Mouse (Mus musculus): ENCODE measurements at regions not wholly inside any gene's neighbourhood (a gene's known extent, or its start where the extent isn't known, plus 50 kb on each side); places are given as distances from the start of the nearest gene placed in this dataset.

- WGBS, result 42% methylated on average over 8 of the region's 8 CpGs
- Histone ChIP-seq H3K4me3 (no peak overlapping the region), H3K4me1 (peaks cover 4% of the 10 kb centered on the region; the same call in 1 of the 2 replicates), H3K27me3 (no peaks in the 10 kb centered on the region), H3K36me3 (no peaks in the 10 kb centered on the region), H3K9me3 (replicated peaks) (no peaks in the 10 kb centered on the region), H3K4me2 (replicated peaks) (no peak overlapping the region), H3K9ac (no peak overlapping the region), H3K27ac (no peak overlapping the region)
- ATAC-seq (ENCODE audit: low FRiP score), result no peak
These were observed 184.1 kb downstream of the 1500009L16Rik start for GRCm38 (mm10) chr10:83906751-83907150.

- H3K27me3 ChIP-seq, result no peaks in the 10 kb centered on the region
- ATAC-seq (ENCODE audit: low FRiP score), result no peak
- peaks cover 21% of the 10 kb centered on the region for H3K4me1 ChIP-seq
- WGBS, result 89% methylated on average over 10 of the region's 10 CpGs
- H3K9me3 ChIP-seq (replicated peaks), result no peaks in the 10 kb centered on the region
- no peak overlapping the region for H3K4me2 ChIP-seq (replicated peaks)
- H3K9ac ChIP-seq, result no peak overlapping the region
- H3K36me3 ChIP-seq, result no peaks in the 10 kb centered on the region
- no peak overlapping the region for H3K27ac ChIP-seq
- no peak overlapping the region for H3K4me3 ChIP-seq
These were observed 188.1 kb downstream of the 1500009L16Rik start for GRCm38 (mm10) chr10:83910649-83911370.

GRCm38 (mm10) chr10:83914401-83915132 lies 191.9 kb downstream of the 1500009L16Rik start:
- no peak overlapping the region for H3K4me3 ChIP-seq
- WGBS, result 29% methylated on average over 12 of the region's 12 CpGs
- no peaks in the 10 kb centered on the region for H3K36me3 ChIP-seq
- H3K27ac ChIP-seq, result peak overlapping the region; percentile 75
- 0 out of 2 replicates have a peak overlapping the region, but pooled peaks have one; percentile 8 for H3K4me2 ChIP-seq (replicated peaks)
- no peak overlapping the region for H3K9ac ChIP-seq
- H3K9me3 ChIP-seq (replicated peaks), result 0 out of 2 replicates have a peak, but pooled peaks cover 4% of the 10 kb centered on the region
- H3K27me3 ChIP-seq, result no peaks in the 10 kb centered on the region
- H3K4me1 ChIP-seq, result peaks cover 18% of the 10 kb centered on the region
- peak; percentile 79 for ATAC-seq (ENCODE audit: low FRiP score)

GRCm38 (mm10) chr10:83915133-83915730 lies 192.6 kb downstream of the 1500009L16Rik start:
- Histone ChIP-seq H3K9ac (no peak overlapping the region), H3K9me3 (replicated peaks) (0 out of 2 replicates have a peak, but pooled peaks cover 7% of the 10 kb centered on the region), H3K4me3 (no peak overlapping the region), H3K4me1 (peaks cover 18% of the 10 kb centered on the region), H3K27ac (peak overlapping the region; percentile 75), H3K36me3 (no peaks in the 10 kb centered on the region), H3K27me3 (no peaks in the 10 kb centered on the region), H3K4me2 (replicated peaks) (0 out of 2 replicates have a peak overlapping the region, but pooled peaks have one; percentile 8)
- WGBS, result 25% methylated on average over 9 of the region's 9 CpGs
- peak; percentile 43 for ATAC-seq (ENCODE audit: low FRiP score)

GRCm38 (mm10) chr10:83926990-83927389 lies 204.3 kb downstream of the 1500009L16Rik start:
- Histone ChIP-seq H3K36me3 (no peaks in the 10 kb centered on the region), H3K27me3 (no peaks in the 10 kb centered on the region), H3K9ac (no peak overlapping the region), H3K27ac (no peak overlapping the region), H3K4me3 (no peak overlapping the region), H3K9me3 (replicated peaks) (no peaks in the 10 kb centered on the region), H3K4me1 (0 out of 2 replicates have a peak, but pooled peaks cover 3% of the 10 kb centered on the region), H3K4me2 (replicated peaks) (no peak overlapping the region)
- 81% methylated on average over 4 of the region's 4 CpGs for WGBS
- no peak for ATAC-seq (ENCODE audit: low FRiP score)

- 88% methylated on average over 2 of the region's 2 CpGs for whole genome bisulfite sequencing
- no peak overlapping the region for H3K4me3 ChIP-seq
- H3K27me3 ChIP-seq, result no peaks in the 10 kb centered on the region
- no peak overlapping the region for H3K9ac ChIP-seq
- no peak overlapping the region for H3K27ac ChIP-seq
- H3K4me1 ChIP-seq, result 0 out of 2 replicates have a peak, but pooled peaks cover 3% of the 10 kb centered on the region
- no peaks in the 10 kb centered on the region for H3K36me3 ChIP-seq
- H3K4me2 ChIP-seq (replicated peaks), result no peak overlapping the region
- no peak for ATAC-seq (ENCODE audit: low FRiP score)
- no peaks in the 10 kb centered on the region for H3K9me3 ChIP-seq (replicated peaks)
These were observed 204.9 kb downstream of the 1500009L16Rik start for GRCm38 (mm10) chr10:83927554-83927953.

- ATAC-seq (ENCODE audit: low FRiP score), result no peak
- H3K4me2 ChIP-seq (replicated peaks), result no peak overlapping the region
- 0 out of 2 replicates have a peak, but pooled peaks cover 3% of the 10 kb centered on the region for H3K4me1 ChIP-seq
- no peak overlapping the region for H3K4me3 ChIP-seq
- H3K9ac ChIP-seq, result no peak overlapping the region
- H3K27ac ChIP-seq, result no peak overlapping the region
- H3K36me3 ChIP-seq, result no peaks in the 10 kb centered on the region
- WGBS, result 70% methylated on average over 3 of the region's 3 CpGs
- no peaks in the 10 kb centered on the region for H3K27me3 ChIP-seq
- H3K9me3 ChIP-seq (replicated peaks), result no peaks in the 10 kb centered on the region
These were observed 209.1 kb downstream of the 1500009L16Rik start for GRCm38 (mm10) chr10:83931758-83932157.

- Histone ChIP-seq H3K4me1 (0 out of 2 replicates have a peak, but pooled peaks cover 3% of the 10 kb centered on the region), H3K36me3 (no peaks in the 10 kb centered on the region), H3K27ac (no peak overlapping the region), H3K27me3 (no peaks in the 10 kb centered on the region), H3K9me3 (replicated peaks) (no peaks in the 10 kb centered on the region), H3K4me3 (no peak overlapping the region), H3K4me2 (replicated peaks) (no peak overlapping the region), H3K9ac (no peak overlapping the region)
- ATAC-seq (ENCODE audit: low FRiP score), result no peak
- WGBS, result 90% methylated on average over 7 of the region's 7 CpGs
These were observed 210.5 kb downstream of the 1500009L16Rik start for GRCm38 (mm10) chr10:83933201-83933600.

- no peak overlapping the region for H3K4me2 ChIP-seq (replicated peaks)
- ATAC-seq (ENCODE audit: low FRiP score), result no peak
- H3K9ac ChIP-seq, result no peak overlapping the region
- H3K9me3 ChIP-seq (replicated peaks), result no peaks in the 10 kb centered on the region
- H3K36me3 ChIP-seq, result no peaks in the 10 kb centered on the region
- H3K4me3 ChIP-seq, result no peak overlapping the region
- no peaks in the 10 kb centered on the region for H3K27me3 ChIP-seq
- no peak overlapping the region for H3K27ac ChIP-seq
- H3K4me1 ChIP-seq, result 0 out of 2 replicates have a peak, but pooled peaks cover 3% of the 10 kb centered on the region
- WGBS, result 56% methylated on average over 3 of the region's 3 CpGs
These were observed 211.8 kb downstream of the 1500009L16Rik start for GRCm38 (mm10) chr10:83934498-83934897.

GRCm38 (mm10) chr10:83937168-83937567 lies 214.5 kb downstream of the 1500009L16Rik start:
- no peak overlapping the region for H3K27ac ChIP-seq
- H3K4me3 ChIP-seq, result no peak overlapping the region
- ATAC-seq (ENCODE audit: low FRiP score), result no peak
- no peak overlapping the region for H3K4me2 ChIP-seq (replicated peaks)
- H3K36me3 ChIP-seq, result no peaks in the 10 kb centered on the region
- H3K27me3 ChIP-seq, result no peaks in the 10 kb centered on the region
- H3K9me3 ChIP-seq (replicated peaks), result no peaks in the 10 kb centered on the region
- no peaks in the 10 kb centered on the region for H3K4me1 ChIP-seq
- WGBS, result 74% methylated on average over 9 of the region's 9 CpGs
- no peak overlapping the region for H3K9ac ChIP-seq

- no peaks in the 10 kb centered on the region for H3K4me1 ChIP-seq
- H3K4me3 ChIP-seq, result no peak overlapping the region
- no peak overlapping the region for H3K27ac ChIP-seq
- no peaks in the 10 kb centered on the region for H3K9me3 ChIP-seq (replicated peaks)
- H3K9ac ChIP-seq, result no peak overlapping the region
- 72% methylated on average over 3 of the region's 3 CpGs for WGBS
- H3K27me3 ChIP-seq, result no peaks in the 10 kb centered on the region; the same call in 1 of the 2 replicates
- H3K4me2 ChIP-seq (replicated peaks), result no peak overlapping the region
- H3K36me3 ChIP-seq, result no peaks in the 10 kb centered on the region
- ATAC-seq (ENCODE audit: low FRiP score), result no peak
These were observed 219.4 kb downstream of the 1500009L16Rik start for GRCm38 (mm10) chr10:83942101-83942500.

GRCm38 (mm10) chr10:83944158-83944557 lies 221.5 kb downstream of the 1500009L16Rik start:
- H3K27me3 ChIP-seq, result peaks cover 3% of the 10 kb centered on the region; the same call in 1 of the 2 replicates
- no peaks in the 10 kb centered on the region for H3K9me3 ChIP-seq (replicated peaks)
- no peak overlapping the region for H3K27ac ChIP-seq
- no peaks in the 10 kb centered on the region for H3K36me3 ChIP-seq
- no peak for ATAC-seq (ENCODE audit: low FRiP score)
- 92% methylated on average over 1 of the region's 1 CpGs for WGBS
- H3K9ac ChIP-seq, result no peak overlapping the region
- no peak overlapping the region for H3K4me2 ChIP-seq (replicated peaks)
- H3K4me3 ChIP-seq, result no peak overlapping the region
- no peaks in the 10 kb centered on the region for H3K4me1 ChIP-seq

Data from hindbrain, embryonic 12.5 days (tissue).